Mouse (Mus musculus) adrenal gland, adult (tissue): ENCODE results near the gene Fkbp9.

ENCODE experiments used
- DNase-seq, 2 experiments: peaks; one replicate each; pipeline ENCODE4 v3.0.0; 2022 to 2023; ENCODE audit warnings: low spot score in 1 of 2; ENCODE audit not compliant: inconsistent age in 2 of 2

The Fkbp9 gene

GRCm38 (mm10) chr6:56904330-56904729 lies 72.5 kb downstream of the Fkbp9 start:
- no peak for DNase-seq

- no peak for DNase-seq
Observed at GRCm38 (mm10) chr6:56904982-56905381, 73.1 kb downstream of the Fkbp9 start.

- DNase-seq, result no peak
Observed at GRCm38 (mm10) chr6:56905486-56905885, 73.6 kb downstream of the Fkbp9 start.

GRCm38 (mm10) chr6:56906121-56906846 lies 74.4 kb downstream of the Fkbp9 start:
- DNase-seq, result no peak

- DNase-seq, result no peak
Observed at GRCm38 (mm10) chr6:56907973-56908372, 76.1 kb downstream of the Fkbp9 start.

- no peak for DNase-seq
Observed at GRCm38 (mm10) chr6:56908397-56908796, 76.5 kb downstream of the Fkbp9 start.

GRCm38 (mm10) chr6:56908912-56909311 lies 77.1 kb downstream of the Fkbp9 start:
- peak; percentile 68 to 84 for DNase-seq

- DNase-seq, result no peak
Observed at GRCm38 (mm10) chr6:56910910-56911309, 79.1 kb downstream of the Fkbp9 start.

GRCm38 (mm10) chr6:56913092-56913858 lies 81.4 kb downstream of the Fkbp9 start:
- DNase-seq, result no peak

- no peak for DNase-seq
Observed at GRCm38 (mm10) chr6:56916279-56916678, 84.4 kb downstream of the Fkbp9 start.

- peak in 1 of 2 experiments; percentile 73 for DNase-seq
Observed at GRCm38 (mm10) chr6:56917578-56918368, 85.9 kb downstream of the Fkbp9 start.

- DNase-seq, result no peak
Observed at GRCm38 (mm10) chr6:56919330-56920044, 87.6 kb downstream of the Fkbp9 start.

- peak in 1 of 2 experiments; percentile 67 for DNase-seq
Observed at GRCm38 (mm10) chr6:56920222-56921092, 88.6 kb downstream of the Fkbp9 start.

GRCm38 (mm10) chr6:56923331-56923725 lies 91.5 kb downstream of the Fkbp9 start:
- DNase-seq, result no peak

- peak; percentile 96 to 99 for DNase-seq
Observed at GRCm38 (mm10) chr6:56923726-56924707, 92.2 kb downstream of the Fkbp9 start, which contains the start of the genes Nt5c3 and Vmn1r4. Gene Nt5c3 (minus strand): TSS chr6:56923932. Gene Vmn1r4 (plus strand): TSS chr6:56924015.
